Mouse (Mus musculus): ENCODE measurements at regions not wholly inside any gene's neighbourhood (a gene's known extent, or its start where the extent isn't known, plus 50 kb on each side); places are given as distances from the start of the nearest gene placed in this dataset.

DNA sequence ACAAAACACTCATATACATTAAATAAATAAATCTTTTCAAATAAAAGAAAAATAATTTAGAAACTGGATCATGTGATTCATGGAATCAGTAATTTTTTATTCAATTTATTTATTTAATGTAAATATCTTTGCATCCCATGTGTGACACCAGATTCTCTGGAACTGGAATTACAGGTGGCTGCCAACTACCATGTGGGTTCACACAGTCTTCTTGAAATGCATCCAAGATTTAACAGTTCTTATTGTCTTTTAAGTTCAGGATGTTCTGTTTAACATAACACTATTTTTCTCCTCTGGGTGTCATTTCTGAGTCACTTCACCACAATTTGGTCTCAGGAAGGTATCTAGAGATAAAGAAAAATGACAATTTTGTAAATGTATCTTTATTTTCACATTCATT, 1502.0 kb downstream of the Brinp3 start:
- DNase-seq: peak; percentile 16 to 37

DNA sequence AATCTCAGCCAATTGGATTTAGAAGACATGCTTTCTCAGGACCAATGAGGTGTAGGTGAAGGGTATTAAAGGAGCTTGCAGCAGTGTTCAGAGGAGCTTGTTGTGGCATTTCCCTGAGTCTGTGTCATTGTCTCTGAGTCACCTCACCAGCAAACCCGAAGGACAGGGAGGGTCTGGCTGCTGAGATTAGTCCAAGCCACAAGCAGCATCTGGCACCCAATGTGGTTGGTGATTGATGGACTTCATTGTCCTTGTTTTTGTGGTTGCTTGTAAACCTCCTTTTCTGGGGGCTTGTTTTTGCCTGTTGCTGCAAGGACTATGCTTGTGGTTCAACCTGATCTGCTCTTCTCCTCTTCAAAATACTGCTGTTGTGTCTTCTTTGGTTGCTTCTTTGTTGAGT, 1539.3 kb downstream of the Brinp3 start:
- no peak for DNase-seq

DNA sequence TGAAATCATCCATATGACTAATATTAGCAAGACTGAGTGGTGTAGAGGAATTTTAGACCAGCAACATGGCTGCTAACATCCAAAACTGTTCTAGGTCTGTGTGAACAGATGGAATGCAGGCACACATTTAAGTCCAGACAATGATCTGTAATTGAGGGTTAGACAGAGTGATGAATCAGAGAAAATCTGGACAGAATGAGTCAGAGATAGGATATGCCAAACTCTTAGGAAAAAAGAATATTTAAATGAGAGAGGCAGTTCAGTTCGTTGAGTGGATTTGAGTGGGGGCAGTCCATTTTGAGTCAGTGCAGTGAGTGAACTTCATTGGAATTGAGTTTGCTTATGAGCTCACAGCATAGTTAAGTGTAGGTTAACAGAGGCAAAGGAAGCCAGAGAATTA, 1557.3 kb downstream of the Brinp3 start:
- DNase-seq: no peak
